Mouse (Mus musculus): ENCODE data around the gene Nup93. TPM values are rescaled to one million over a fixed set of nuclear protein-coding genes. Genes with fewer than 3 reads are reported as not detected.
A peak's percentile ranks its signal among the peaks of the same experiment; 100 is the strongest.

Nup93 gene
- total and polyA plus RNA-seq, 3 experiments: 46.0 to 99.6 (median 88.3) TPM

DNA sequence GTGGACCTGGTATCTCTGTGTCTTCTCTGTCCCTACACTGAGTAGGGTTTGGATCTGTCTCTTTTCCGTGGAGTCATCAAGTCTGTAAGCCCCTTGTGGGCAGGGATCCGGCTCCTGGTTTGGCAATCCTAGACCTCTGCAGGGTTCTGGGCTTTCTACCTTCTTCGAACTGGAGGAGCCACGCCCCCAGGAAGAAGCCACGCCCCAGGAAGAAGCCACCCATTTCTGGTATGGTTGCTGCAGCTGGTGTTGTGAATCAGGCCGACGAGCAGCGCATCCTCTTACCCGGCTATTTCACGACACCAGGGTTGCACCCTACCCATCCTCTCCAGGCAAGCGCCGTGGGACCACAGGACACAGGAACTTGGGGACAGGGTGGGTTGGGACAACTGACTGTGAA lies 109.7 kb downstream of the Nup93 start:
- no peak overlapping the region for H3K4me3 ChIP-seq (replicated peaks in 1 of 3; ENCODE audit: low read depth in 2 of 3, low read length in 2 of 3, poor library complexity in 1 of 3)
- no peaks in the 10 kb centered on the region for H3K27me3 ChIP-seq (replicated peaks)
- no peak for TF ChIP-seq SIN3A (IDR thresholded peaks at IDR 0.05; ENCODE audit: low read length)
- no peak for TF ChIP-seq RCOR1 (conservative IDR thresholded peaks at IDR 0.05; ENCODE audit: low read depth, low read length)
- TF ChIP-seq USF1 (IDR thresholded peaks at IDR 0.05; ENCODE audit: low read depth, low read length): no peak
- TF ChIP-seq NELFE (IDR thresholded peaks at IDR 0.05; ENCODE audit: low read depth, low read length): no peak
- TF ChIP-seq SMC3 (IDR thresholded peaks at IDR 0.05; ENCODE audit: low read depth, low read length): no peak
- TF ChIP-seq PAX5 (IDR thresholded peaks at IDR 0.05; ENCODE audit: low read length): no peak
- peak; percentile 45; the same call in 1 of the 2 replicates for TF ChIP-seq ELF1 (IDR thresholded peaks at IDR 0.05; ENCODE audit: low read depth, low read length)
- no peak for TF ChIP-seq HCFC1 (IDR thresholded peaks at IDR 0.05; ENCODE audit: low read depth, low read length)
- TF ChIP-seq ZNF384 (IDR thresholded peaks at IDR 0.05; ENCODE audit: low read depth, low read length): no peak
- in situ Hi-C loops (cut with MboI; ENCODE audit: low pct_ligation_motif_present, low pct_unique_long_range_greater_than_20kb, low sequenced_read_pairs) (no loop called here), dilution Hi-C loops (cut with MboI; ENCODE audit: extremely low pct_ligation_motif_present, extremely low pct_unique_long_range_greater_than_20kb, low sequenced_read_pairs) (no loop called here)
- no peak overlapping the region for H3K9ac ChIP-seq (ENCODE audit: insufficient read depth, low read depth)
- DNase-seq (ENCODE audit: extremely low read depth): peak; percentile 27
- H3K79me2 ChIP-seq (replicated peaks; ENCODE audit: control insufficient read depth, extremely low read depth, insufficient read depth, poor library complexity, severe bottlenecking): no peaks in the 10 kb centered on the region
- peaks cover 2 to 19% of the 10 kb centered on the region in 2 experiments; a peak in 3 of 4 replicates for H3K4me1 ChIP-seq (ENCODE audit: control insufficient read depth in 1 of 2, insufficient read depth in 2 of 2)
- H3K9me3 ChIP-seq (replicated peaks; ENCODE audit: low read length): no peaks in the 10 kb centered on the region
- H3K4me2 ChIP-seq (ENCODE audit: insufficient read depth, low read depth, poor library complexity, severe bottlenecking): no peak overlapping the region
- H3K36me3 ChIP-seq (replicated peaks in 1 of 2; ENCODE audit: control insufficient read depth in 1 of 2, insufficient read depth in 1 of 2, low read length in 1 of 2): peaks cover 0 to 33% of the 10 kb centered on the region in 2 experiments
- no peak overlapping the region for H3K27ac ChIP-seq (ENCODE audit: insufficient read depth, low read depth)

DNA sequence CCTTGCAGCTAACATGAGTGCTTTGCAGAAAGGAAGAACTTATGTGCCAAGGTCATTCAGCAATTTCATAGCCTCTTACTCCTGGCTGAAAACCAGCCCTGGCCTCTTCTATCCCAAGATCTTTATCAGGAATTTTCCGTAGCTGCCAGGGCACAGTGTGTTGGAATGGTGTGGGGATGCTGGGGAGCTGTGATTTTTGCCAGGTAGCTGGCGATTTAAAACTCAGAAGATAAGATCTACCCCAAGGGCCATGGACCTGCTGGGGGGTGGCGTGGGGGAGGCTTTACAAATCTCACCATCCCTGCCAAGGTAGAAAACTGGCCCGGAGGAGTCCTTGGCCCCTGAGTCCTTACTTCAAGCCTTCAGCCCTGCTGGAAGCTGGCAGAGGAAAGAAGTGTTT lies 111.7 kb downstream of the Nup93 start:
- no peak overlapping the region for H3K27ac ChIP-seq (ENCODE audit: insufficient read depth, low read depth)
- TF ChIP-seq USF2 (conservative IDR thresholded peaks at IDR 0.05; ENCODE audit: low read depth, low read length): no peak
- TF ChIP-seq MAFK (IDR thresholded peaks at IDR 0.05; ENCODE audit: insufficient replicate concordance, low read length): no peak
- TF ChIP-seq ZNF384 (IDR thresholded peaks at IDR 0.05; ENCODE audit: low read depth, low read length): no peak
- no peak for TF ChIP-seq USF1 (IDR thresholded peaks at IDR 0.05; ENCODE audit: low read depth, low read length)
- TF ChIP-seq NRF1 (IDR thresholded peaks at IDR 0.05; ENCODE audit: low read depth, low read length): no peak
- no peak for TF ChIP-seq MXI1 (IDR thresholded peaks at IDR 0.05; ENCODE audit: low read depth, low read length)
- no peak overlapping the region for H3K9ac ChIP-seq (ENCODE audit: insufficient read depth, low read depth)
- no peaks in the 10 kb centered on the region for H3K79me2 ChIP-seq (replicated peaks; ENCODE audit: control insufficient read depth, extremely low read depth, insufficient read depth, poor library complexity, severe bottlenecking)
- in situ Hi-C loops (cut with MboI; ENCODE audit: low pct_ligation_motif_present, low pct_unique_long_range_greater_than_20kb, low sequenced_read_pairs): no loop called here
- no peaks in the 10 kb centered on the region for H3K27me3 ChIP-seq (replicated peaks)
- no peak overlapping the region for H3K4me3 ChIP-seq (replicated peaks in 1 of 3; ENCODE audit: low read depth in 2 of 3, low read length in 2 of 3, poor library complexity in 1 of 3)
- peaks cover 2 to 22% of the 10 kb centered on the region in 2 experiments; a peak in 3 of 4 replicates for H3K4me1 ChIP-seq (ENCODE audit: control insufficient read depth in 1 of 2, insufficient read depth in 2 of 2)
- H3K9me3 ChIP-seq (replicated peaks; ENCODE audit: low read length): no peaks in the 10 kb centered on the region
- H3K36me3 ChIP-seq (replicated peaks in 1 of 2; ENCODE audit: control insufficient read depth in 1 of 2, insufficient read depth in 1 of 2, low read length in 1 of 2): peaks cover 0 to 15% of the 10 kb centered on the region in 2 experiments
- DNase-seq (ENCODE audit: extremely low read depth): no peak
- H3K4me2 ChIP-seq (ENCODE audit: insufficient read depth, low read depth, poor library complexity, severe bottlenecking): no peak overlapping the region
- dilution Hi-C loops (cut with MboI; ENCODE audit: extremely low pct_ligation_motif_present, extremely low pct_unique_long_range_greater_than_20kb, low sequenced_read_pairs): no loop called here
